Mouse (Mus musculus) liver, adult (tissue): ENCODE measurements around the gene Cab39l.

Experiments used
- GATA4 ChIP-seq: IDR thresholded peaks from 2 replicates; pipeline ENCODE4 v1.6.1; 2014; ENCODE audit warnings: mild to moderate bottlenecking, low read length; ENCODE audit not compliant: insufficient replicate concordance

The Cab39l gene

DNA sequence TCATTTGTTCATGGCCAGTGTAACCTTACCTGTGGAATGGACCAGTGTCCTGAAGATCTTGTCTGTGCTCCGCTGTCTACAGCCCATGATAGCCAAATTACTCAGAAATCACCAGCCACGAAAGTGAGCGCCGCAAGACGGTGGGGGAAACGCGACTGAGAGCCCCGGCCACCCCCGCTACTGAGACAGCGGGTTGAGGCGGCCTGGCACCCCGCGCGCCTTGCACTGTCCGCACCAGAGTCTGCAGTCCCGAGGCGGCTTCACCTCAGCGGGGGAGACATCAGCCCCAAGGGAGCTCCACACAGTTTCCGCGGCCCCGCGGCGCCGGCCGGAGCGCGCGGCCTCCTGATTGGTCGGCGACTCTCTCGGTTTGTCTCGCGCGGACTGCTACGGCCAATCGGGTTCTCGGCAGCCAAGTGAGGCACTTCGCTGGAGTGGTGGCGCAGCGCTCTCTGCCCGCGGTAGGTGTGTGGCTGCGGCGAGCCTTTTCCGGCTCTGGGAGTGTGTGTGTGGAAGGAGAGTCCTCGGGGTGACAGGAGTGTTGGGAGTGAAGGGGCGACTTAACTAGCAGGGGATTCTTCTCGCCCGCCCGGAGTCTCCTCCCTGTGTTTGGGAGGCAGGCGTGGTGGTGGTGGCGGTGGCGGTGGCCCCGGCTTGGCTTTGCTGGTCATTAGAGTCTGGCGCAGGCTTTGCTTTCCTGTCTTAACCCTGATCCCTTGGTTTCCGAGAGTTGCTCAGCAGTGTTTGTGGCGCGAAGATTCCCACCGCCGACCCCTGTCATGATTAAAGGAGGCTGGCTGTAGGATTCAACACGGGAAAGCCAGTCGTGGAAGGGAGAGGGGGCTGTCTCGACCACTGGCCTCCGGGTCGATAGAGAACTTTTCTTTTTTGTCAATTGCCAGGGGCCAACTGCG is at the start of gene Cab39l, which contains the start of gene Setdb2:
Gene Cab39l, plus strand, starts transcription at position 415 of the 914 bp plus-strand sequence.
Gene Setdb2, minus strand, starts transcription at position 327 of the 914 bp plus-strand sequence.
- TF ChIP-seq GATA4 = no peak

DNA sequence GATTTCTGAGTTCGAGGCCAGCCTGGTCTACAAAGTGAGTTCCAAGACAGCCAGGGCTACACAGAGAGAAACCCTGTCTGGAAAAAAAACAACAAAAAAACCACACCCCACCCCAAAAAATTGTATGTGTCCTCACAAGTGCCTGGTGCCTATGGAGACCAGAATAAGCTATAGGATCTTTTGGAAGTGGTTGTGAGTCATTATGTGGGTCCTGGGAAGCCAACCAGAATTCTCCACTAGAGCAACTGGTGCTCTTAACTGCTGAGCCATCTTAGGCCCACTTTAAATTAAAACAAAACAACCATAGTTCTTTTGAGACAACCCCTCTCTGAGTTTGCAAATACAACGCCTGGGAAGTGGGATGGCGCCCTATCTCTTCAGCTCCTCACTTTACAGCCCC is 45.5 kb upstream of the Cab39l start, which contains the start of gene Phf11c:
Gene Phf11c, minus strand, starts transcription at position 101 of the 400 bp plus-strand sequence.
- no peak for TF ChIP-seq GATA4

DNA sequence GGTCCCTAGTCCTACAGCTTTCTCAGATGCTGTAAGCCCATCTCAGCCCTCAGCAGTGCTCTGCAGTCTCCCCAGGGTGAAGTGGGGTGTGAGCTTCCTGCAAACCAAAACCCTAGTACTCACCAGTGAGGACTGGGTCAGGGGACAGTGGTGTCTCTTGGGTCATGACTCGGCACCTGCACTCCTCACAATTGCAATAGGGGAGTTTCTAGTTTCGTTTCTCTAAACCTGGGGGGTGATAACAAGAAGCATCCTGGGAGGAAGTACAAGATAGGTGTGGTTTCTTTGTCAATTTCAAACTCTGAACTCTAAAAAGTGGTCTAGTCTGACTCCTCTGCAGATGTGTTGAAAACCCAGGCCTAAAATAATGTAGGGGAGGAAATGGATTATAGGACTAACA is 43.8 kb upstream of the Cab39l start:
- TF ChIP-seq GATA4 = no peak

DNA sequence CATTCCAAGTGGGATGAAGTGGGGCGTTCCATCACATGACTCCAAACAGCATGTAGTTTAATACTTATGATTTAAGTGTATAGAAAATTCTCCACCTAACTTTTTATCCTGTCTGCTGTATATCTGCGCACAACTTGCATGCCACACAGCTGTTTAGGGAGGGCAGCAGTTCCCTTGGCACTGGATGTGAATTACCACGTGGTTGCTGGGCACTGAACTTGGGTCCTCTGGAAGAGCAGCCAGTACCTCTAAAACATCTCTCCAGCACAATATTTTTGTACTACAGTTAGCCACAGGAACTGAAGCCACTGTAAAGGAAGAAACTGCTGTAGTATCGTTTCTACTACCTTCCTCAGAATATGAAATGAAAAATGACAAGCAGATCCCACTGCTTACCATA is 22.6 kb upstream of the Cab39l start:
- TF ChIP-seq GATA4 = no peak

DNA sequence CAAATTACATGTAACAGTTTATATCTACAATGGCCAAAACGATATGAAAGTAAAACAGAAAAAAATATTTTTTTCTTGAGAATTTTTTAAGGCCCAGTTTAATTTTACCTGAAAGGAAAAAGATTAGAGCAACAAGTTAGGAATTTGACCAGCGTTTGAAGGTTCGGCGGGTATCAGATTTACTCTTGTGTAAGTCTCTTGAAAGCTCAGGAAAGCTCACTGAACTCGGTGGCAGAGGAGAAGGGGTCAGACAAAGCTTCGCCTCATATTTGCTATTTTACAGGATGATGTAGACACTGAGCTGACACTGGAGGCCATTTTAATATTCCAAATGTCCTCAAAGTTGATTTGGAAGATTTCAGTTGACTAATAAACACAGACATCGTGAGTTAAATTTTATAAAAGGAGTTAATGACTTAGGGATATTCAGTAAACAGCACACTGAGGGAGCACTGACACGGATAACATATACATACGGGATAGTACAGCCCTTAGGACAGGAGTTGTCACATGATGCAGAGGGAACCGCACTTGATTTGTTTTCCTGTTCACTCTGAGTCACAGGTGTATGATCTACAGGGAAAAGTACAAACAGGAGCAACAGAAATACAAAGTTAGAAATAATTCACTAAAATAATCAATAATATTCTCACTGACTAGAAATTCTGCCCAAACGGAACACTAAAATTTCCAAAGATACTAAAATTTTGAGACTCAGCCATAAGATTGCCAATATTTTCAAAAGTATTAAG is 17.7 kb upstream of the Cab39l start:
- TF ChIP-seq GATA4 = no peak

DNA sequence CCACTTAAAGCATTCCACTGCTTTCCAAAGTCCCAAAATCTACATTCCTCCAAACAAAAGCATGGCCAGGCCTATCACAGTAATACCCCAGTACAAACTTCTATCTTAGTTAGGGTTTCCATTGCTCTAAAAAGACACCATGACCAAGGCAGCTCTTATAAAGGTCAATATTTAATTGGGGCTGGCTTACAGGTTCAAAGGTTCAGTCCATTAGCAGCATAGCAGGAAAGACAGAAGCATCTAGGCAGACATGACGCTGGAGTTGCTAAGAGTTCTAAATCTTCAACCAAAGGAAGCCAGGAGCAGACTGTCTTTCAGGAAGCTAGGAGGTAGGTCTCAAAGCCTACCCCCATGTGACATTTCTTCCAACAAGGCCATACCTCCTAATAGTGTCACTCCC is 10.2 kb upstream of the Cab39l start:
- TF ChIP-seq GATA4 = no peak

DNA sequence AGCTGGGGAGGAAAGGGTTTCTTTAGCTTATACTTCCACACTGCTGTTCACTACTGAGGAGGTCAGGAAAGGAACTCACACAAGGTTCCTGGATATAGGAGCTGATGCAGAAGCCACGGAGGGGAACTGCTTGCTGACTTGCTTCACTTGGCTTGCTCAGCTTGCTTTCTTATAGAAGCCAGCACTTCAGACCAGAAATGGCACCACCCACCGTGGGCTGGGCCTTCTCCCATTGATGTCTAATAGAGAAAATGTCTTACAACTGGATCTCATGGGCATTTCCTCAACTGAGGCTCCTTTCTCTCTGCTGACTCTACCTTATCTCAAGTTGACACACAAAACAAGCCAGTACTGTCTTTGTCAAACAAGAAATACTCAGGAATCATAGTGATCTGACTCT is 6.9 kb upstream of the Cab39l start:
- TF ChIP-seq GATA4 = no peak

DNA sequence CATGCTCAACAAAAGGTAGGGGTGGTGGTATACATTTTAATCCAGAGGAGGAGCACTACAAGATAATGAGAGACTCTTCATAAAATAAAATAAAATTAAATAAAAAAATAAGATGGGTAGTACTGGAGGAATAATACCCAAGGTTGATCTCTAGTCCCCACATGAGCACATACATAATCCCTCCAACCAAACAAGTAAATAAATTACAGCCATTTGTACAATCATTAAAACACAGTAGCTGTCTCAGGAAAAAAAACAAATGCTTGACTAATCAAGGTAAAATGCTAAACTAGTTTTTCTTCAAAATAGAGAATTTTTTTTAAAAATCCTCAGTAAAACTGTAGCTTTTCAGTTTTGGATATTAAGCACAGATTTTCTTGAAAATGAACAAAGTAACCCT is 5.6 kb upstream of the Cab39l start:
- no peak for TF ChIP-seq GATA4

DNA sequence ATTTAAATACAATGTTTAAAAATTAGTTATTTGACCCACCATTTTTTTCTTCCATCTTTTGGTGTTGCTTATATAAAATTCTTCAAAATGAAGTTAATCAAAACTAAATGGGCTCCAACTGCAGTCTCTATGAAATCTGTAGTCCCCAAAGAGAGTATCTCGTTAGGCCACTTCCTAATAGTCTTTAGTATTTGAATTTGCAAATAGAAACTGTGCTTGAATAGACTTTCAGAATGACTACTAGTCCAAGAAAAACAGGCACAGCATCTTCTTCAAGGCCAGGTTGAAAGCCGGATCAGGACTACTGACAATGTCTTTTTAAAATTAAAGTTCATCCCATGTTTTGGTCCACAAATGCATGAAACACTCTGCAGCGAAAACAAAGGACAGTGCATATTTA is 3.4 kb upstream of the Cab39l start:
- no peak for TF ChIP-seq GATA4

DNA sequence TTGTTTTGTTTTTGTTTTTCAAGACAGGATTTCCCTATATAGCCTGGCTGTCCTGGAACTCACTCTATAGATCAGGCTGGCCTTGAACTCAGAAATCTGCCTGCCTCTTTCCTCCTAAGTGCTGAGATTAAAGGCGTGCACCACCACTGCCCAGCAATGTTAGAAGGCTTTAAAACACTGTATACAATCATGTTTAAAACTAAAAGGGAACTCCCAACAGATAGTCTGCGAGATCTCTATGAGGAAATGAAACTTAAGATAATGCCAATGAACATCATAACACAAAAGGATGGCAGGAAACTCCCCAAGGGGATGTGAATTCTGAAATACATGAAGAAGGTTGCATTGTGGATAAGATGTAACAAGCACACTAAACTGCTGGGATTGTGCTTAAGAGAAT is 2.3 kb upstream of the Cab39l start:
- no peak for TF ChIP-seq GATA4

DNA sequence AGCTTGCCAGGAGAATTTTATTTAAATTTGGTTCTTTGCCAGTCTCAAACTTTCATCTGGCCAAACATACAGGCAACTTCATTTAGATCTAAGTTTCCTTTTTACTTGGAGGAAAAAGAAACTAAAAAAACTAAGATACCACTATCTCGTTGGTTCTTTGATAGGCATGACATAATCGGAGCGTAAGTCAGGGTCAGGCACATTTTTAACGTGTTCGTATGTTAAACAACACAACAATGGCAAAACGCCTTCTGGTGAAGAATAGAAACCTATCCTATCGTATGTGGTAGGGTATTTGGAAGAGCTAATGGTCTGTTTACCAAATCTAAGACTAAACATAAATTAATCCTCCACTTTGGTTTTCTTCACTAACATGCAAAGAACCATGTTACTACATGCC is 733 bp upstream of the Cab39l start:
- no peak for TF ChIP-seq GATA4

DNA sequence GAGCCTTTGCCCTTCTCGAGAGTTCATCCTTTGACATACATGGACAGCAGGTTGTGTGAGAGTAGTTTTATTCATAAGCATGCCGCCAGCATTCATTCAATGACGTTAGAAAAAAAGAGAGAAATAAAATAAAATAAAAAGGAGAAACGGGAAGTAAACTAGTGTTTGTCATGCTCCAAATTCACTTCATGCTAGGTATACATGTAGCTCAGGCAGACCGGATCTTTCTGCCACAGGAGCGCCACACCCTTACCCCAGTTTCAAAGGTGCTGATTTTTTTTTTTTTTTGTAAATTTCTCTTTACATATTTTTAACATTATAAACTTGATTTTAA is 667 bp downstream of the Cab39l start:
- no peak for TF ChIP-seq GATA4

DNA sequence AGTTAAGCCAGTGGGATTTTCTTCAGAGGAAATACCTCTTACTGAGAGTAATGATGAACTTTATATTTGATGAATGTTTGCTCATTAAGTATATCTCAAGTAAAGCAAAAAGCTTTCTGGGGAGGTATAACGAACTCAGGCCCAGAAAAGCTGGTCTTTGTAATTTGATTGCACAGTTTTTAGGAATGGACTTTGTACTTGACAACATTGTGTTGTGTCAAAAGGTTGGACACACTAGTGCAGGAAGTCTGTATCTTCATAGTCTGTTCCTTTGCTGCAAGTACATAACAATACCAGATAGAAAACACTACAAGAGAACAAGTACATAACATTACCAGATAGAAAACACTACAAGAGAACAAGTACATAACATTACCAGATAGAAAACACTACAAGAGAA is 4.6 kb downstream of the Cab39l start:
- TF ChIP-seq GATA4 = no peak

DNA sequence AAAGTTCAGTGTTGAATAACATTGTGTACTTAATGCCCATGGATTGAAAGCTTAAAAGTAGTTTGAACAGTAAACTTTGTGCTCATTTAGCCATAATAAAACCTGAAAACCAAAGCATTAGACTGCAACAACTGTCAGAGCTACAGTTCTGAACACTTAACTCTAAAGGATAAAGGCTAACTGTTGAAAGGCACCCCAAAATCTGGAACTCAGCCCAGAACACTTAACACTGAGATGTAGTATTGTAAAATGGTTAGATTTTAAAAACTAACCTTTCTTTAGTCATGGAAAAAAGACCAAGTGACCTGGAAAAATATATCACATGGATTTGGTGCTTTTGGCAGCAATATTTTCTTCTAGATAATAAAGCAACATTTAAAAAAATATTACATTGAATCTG is 7.2 kb downstream of the Cab39l start:
- TF ChIP-seq GATA4 = no peak

DNA sequence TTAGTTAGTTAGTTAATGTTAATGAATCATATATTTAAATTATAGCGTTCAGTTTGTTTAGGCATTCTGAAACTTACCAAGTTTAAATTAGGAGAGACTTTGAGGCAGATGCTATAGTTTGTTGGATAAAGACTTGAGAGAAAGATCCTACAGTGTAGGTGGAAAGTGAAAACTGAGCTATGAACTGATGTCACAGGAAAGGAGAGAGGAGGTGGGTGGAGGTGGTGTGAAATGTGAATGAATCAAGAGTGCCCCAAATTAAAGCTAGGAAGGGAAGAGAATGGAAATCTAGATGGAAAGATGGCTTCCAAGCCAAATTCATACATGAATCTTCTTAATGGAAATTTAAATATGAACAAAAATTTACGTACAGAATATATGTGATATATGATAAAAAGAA is 25.7 kb downstream of the Cab39l start:
- TF ChIP-seq GATA4 = no peak

DNA sequence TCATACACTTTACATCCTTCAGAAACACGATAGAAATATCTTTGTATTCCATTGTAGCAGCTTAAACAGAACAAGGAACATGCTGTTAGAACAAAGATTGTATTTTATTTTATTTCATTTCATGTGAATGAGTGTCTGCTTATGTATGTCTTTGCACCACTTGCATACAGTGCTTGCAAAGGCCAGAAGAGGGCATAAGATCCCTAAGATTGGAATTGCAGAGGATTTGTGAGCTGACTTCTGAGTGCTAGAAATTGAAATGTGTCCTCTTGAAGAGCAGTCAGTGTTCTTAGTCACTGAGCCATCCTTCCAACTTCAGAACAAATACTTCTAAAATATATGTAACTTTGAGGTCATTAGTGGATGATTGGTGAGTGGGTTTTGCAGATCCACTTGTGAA is 27.0 kb downstream of the Cab39l start:
- TF ChIP-seq GATA4 = no peak
